Mouse (Mus musculus): ENCODE data around the gene Zfp292. TPM values are rescaled to one million over a fixed set of nuclear protein-coding genes. Genes with fewer than 3 reads are reported as not detected.

Gene Zfp292
- polyA plus RNA-seq, 1 experiment from 2014 or later = 26.0 TPM

DNA sequence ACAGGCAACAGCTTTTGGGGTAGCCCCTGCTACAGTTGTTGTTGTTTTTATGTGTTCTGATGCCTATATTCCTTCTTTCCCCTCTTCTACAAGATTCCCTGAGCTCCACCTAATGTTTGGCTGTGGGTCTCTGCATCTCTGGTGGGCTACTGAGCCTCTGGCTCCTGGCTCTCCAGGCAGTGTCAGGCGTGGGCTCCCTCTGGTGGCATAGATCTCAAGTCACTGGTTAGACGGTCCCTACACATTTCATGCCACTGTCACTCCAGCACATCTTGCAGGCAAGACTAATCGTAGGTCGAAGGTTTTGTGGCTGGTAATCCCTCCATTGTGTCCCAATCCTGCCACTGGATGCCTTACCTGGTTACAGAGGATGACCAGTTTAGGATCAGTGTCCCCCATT is 100.0 kb downstream of the Zfp292 start:
- Histone ChIP-seq H3K9me3 (no peaks in the 10 kb centered on the region), H3K27me3 (no peaks in the 10 kb centered on the region), H3K4me2 (replicated peaks) (no peak overlapping the region), H3K27ac (no peak overlapping the region), H3K4me3 (no peak overlapping the region), H3K9ac (no peak overlapping the region), H3K4me1 (no peaks in the 10 kb centered on the region), H3K36me3 (no peaks in the 10 kb centered on the region)
- no peak for ATAC-seq (ENCODE audit: low FRiP score, low read depth)
- 37% methylated on average over 4 of the region's 4 CpGs for WGBS

DNA sequence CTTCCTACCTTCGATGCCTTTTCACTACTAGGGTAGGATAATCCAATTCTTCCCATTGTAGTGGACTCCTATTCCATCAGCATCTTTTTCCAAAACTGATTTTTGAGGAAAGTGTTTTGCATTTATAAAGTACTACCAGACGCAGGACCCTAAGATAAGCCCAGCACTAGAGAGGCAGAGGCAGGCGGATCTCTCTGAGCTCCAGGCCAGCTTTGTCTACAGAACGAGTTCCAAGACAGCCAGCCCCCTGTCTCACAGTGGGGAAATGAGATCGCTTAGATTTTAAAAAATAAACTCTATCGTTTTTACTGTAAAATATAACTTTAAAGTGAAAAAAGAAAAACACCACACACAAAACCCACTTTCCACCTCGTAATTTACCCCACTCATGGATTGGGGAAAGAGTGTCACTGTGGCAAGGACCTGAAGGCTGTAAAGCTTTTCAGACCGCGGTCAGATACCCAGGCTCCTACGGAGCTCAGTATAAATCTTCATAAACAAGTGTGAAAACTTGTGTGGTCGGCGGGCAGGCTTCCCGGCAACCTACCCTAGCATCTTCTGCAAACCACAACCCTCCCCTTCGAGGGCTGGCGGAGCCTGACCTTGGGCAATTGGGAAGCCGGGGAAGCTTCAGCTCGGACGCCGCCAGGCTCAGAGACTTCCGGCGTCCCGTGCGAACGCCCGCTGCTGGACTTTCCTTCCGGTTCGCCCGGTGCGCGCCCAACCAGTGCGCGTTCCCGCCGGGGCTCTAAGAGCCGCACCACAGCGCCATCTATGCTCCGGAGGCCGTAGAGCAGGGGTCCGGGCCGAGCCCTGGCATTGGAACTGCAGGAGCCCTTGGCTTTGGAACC is 104.9 kb downstream of the Zfp292 start, which contains the start of gene Smim8:
Smim8 (minus strand) TSS at position 747 of the 851 bp plus-strand sequence.
- H3K4me2 ChIP-seq (replicated peaks) = peak within 1 kb of the TSS; percentile 67
- H3K9me3 ChIP-seq = no peaks in the 10 kb centered on the region
- no peaks in the 10 kb centered on the region for H3K36me3 ChIP-seq
- H3K27me3 ChIP-seq = no peaks in the 10 kb centered on the region
- peak within 1 kb of the TSS; percentile 55 for H3K4me3 ChIP-seq
- H3K27ac ChIP-seq = 0 out of 2 replicates have a peak within 1 kb of the TSS, but pooled peaks have one; percentile 39
- WGBS = 5% methylated on average over 40 of the region's 40 CpGs
- ATAC-seq (ENCODE audit: low FRiP score, low read depth) = peak; percentile 91
- H3K9ac ChIP-seq = peak within 1 kb of the TSS; percentile 69
- no peaks in the 10 kb centered on the region for H3K4me1 ChIP-seq

DNA sequence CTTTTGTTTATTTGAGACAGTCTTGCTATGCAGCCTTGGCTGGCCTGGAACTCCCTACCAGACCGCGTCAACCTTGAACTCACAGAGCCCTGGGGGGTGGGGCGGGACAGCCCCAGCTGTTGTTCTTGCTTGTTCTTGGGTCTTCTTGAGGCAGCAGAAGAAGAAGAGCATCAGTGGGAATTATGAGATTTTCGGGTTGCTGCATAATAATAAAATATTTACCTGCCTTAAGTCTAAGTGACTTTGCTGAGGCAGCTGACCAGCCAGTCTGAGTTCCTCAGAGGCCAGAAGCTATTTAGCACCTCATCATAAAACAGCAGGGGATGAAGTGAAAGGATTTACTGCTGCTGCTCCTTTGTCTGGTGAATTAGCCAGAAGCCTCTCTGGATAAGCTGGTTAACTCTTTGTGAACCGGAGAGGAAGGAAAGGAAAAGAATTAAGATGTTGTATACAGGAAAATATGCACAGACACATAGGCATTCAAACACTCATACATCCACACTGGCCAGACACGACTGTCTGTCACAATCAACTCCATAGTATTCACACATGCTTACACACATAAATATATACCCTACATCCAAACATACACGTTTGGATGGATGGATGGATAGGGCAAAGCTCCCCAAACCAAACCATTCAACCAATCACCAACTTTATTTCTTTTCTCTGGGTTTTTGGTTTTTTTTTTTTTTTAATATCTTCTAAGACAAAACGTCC is 110.9 kb downstream of the Zfp292 start:
- H3K36me3 ChIP-seq = peaks cover 13% of the 10 kb centered on the region
- H3K27ac ChIP-seq = no peak overlapping the region
- H3K9me3 ChIP-seq = no peaks in the 10 kb centered on the region
- no peaks in the 10 kb centered on the region for H3K27me3 ChIP-seq
- H3K4me3 ChIP-seq = no peak overlapping the region
- peaks cover 7% of the 10 kb centered on the region for H3K4me1 ChIP-seq
- ATAC-seq (ENCODE audit: low FRiP score, low read depth) = peak; percentile 73; the same call in 1 of the 2 replicates
- no peak overlapping the region for H3K9ac ChIP-seq
- H3K4me2 ChIP-seq (replicated peaks) = no peak overlapping the region
- 11% methylated on average over 8 of the region's 8 CpGs for WGBS

DNA sequence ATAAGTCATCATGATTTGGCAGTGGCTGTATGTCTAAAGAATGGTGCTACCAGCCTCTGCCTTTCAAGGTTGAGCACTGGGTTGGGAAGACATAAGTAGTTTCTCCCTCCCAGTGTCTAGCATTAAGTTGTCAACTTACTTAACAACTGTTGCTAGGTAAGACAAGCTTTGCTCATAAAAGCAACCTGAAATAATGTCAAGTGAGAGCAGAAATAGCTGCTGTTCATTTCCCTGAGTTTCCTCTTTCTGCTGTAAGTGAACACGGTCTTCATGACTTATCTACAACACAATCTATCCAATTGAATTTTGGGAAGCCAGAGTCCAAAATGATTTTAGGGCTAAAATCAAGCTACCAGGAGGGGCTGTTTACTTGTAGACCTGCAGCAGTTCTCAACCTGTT is 126.6 kb downstream of the Zfp292 start, which contains the start of gene Gm136:
Gm136 (minus strand) TSS at position 101 of the 400 bp plus-strand sequence.
- ATAC-seq (ENCODE audit: low FRiP score, low read depth) = no peak
- H3K27ac ChIP-seq = no peak within 1 kb of the TSS
- H3K4me2 ChIP-seq (replicated peaks) = no peak within 1 kb of the TSS
- no peaks in the 10 kb centered on the region for H3K36me3 ChIP-seq
- no peak within 1 kb of the TSS for H3K4me3 ChIP-seq
- H3K9me3 ChIP-seq = no peaks in the 10 kb centered on the region
- H3K9ac ChIP-seq = no peak within 1 kb of the TSS
- no peaks in the 10 kb centered on the region for H3K4me1 ChIP-seq
- 88% methylated on average over 1 of the region's 1 CpGs for WGBS
- H3K27me3 ChIP-seq = no peaks in the 10 kb centered on the region

Other genes starting within 250 kb of the Zfp292 start
- 58.0 and 58.5 TPM in 2 replicates for gene Slc35a1, start 195.5 kb downstream of the Zfp292 start, polyA plus RNA-seq (2015; fragmentation: Nextera tagmentation; extraction: Ambion mirVana)
- 0.32 TPM in 1 of 2 replicates, not detected in the other for gene Cfap206, start 152.8 kb downstream of the Zfp292 start, polyA plus RNA-seq (2015; fragmentation: Nextera tagmentation; extraction: Ambion mirVana)
- not detected in 2 replicates for gene Gm136, start 126.7 kb downstream of the Zfp292 start, polyA plus RNA-seq (2015; fragmentation: Nextera tagmentation; extraction: Ambion mirVana)
- gene Smim8, start 104.5 kb downstream of the Zfp292 start, polyA plus RNA-seq (2015; fragmentation: Nextera tagmentation; extraction: Ambion mirVana) = 43.6 and 49.9 TPM in 2 replicates
- not detected in 2 replicates for gene Cga, start 10.8 kb upstream of the Zfp292 start, polyA plus RNA-seq (2015; fragmentation: Nextera tagmentation; extraction: Ambion mirVana)